Mouse (Mus musculus) E14TG2a.4 (cell line): ENCODE data around the gene Dpp9.

Experiments used
- CTCF ChIP-seq: conservative IDR thresholded peaks from 2 replicates; pipeline ENCODE4 v1.5.1; 2014; ENCODE audit warnings: low read length
- POU5F1 ChIP-seq: IDR thresholded peaks from 2 replicates; pipeline ENCODE4 v1.6.1; 2014; ENCODE audit warnings: low read length, borderline replicate concordance

DNA sequence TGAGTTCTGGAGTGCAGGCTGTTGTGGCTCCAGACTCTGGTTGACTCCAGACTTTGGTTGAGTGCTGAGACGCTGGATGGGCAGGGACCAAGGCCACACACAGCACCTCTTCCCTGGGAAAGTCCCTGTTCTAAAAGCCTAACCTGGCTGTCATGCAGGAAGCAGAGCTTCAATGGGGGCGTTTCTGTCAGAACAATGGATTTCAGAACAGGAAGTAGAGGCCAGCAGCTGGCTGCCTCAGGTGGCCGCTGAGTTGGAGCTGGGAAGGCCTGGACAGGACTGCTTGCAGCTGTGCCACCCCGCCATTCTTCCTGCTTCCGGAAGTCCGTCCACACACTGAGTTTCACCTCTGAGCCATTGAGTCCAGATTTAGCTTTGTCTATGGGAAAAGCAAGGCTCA, 48.9 kb downstream of the Dpp9 start:
- TF ChIP-seq CTCF: no peak
- no peak for TF ChIP-seq POU5F1
